Mouse (Mus musculus) adrenal gland, adult (tissue): ENCODE data around the gene Fam161b.

ENCODE experiments used
- DNase-seq, 2 experiments: peaks; one replicate each; pipeline ENCODE4 v3.0.0; 2022 to 2023; ENCODE audit warnings: low spot score in 1 of 2; ENCODE audit not compliant: inconsistent age in 2 of 2

The Fam161b gene

DNA sequence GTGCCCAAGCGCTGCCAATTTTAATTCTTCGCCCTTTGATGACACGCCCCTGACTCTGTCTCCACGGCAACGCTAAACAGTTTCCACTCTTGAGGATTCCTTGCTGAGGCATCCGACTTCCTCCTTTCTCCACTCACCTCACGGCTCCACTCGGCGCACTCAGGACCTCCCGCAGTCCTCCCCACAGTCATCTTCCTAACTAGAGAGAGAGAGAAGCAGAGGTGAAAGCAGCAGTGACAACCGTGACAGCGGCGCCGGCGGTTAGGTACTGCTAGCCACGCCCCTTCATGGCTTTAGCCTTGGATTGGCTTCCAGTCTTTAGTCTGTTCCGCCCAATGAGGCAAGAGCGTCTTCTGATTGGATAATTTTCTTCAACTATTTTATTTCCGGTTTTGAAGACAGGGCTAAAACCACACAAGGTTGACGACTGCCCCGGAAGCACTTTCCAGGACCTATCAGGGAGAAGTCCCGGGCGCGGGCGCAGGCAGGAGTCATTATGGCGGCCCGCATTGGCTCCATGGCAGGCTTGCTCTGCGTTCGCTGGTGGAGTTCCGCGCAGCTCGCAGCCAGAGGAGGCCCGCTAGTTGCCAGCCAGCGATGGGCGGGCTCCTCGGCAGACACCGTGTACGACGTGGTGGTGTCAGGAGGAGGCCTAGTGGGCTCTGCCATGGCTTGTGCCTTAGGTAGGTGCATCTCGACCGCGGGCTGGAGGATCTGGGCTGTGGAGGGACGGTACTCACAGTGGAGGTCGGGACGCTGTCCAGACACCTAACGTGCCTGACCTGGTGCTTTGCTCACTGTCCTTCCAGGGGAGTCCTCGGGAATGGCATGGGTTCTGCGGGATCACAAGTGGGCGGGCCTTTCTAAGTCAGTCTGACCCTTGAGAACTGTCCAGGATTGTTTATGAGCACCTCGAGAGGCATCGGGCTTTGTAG, at the start of gene Fam161b, which contains the start of gene Coq6:
Gene Fam161b, minus strand, starts transcription at position 279 of the 935 bp plus-strand sequence.
Gene Coq6, plus strand, starts transcription at position 103 of the 935 bp plus-strand sequence.
- peak; percentile 95 to 98 for DNase-seq

DNA sequence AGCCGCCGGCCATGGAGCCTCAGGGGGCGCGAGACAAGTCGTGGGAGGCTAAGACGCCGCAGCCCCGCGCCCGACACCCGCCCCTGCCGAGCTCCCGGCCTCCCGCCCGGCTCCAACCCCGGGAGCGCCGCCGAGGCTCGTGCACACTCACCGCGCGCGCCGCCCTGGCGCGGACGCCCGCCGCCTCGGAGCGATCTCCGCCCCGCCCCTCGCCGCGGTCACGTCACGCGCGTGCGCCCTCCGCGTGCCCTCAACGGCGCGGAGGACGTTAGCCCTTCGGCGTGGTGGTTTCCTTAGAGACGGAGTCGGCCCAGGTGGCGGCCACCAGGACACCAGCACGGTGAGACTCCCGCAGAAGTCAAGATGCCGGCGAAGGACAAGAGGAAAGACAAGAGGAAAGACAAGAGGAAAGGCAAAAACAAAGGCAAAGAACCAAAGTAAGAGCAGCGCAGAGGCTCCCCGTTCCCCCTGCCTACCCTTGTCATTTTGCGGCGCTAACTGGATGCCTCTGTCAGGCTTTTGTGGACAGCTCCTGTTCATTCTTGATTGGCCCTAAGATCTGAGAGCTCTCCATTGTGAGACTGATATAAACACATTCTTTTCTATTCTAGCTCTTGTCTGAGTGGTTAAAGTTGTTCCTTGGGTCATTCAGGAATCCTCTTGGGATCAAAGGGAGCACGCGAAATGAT, 47.3 kb upstream of the Fam161b start, which contains the start of the genes Entpd5 and Bbof1:
Gene Entpd5, minus strand, starts transcription at position 211 of the 689 bp plus-strand sequence.
Gene Bbof1, plus strand, starts transcription at position 253 of the 689 bp plus-strand sequence.
- peak; percentile 92 to 97 for DNase-seq

DNA sequence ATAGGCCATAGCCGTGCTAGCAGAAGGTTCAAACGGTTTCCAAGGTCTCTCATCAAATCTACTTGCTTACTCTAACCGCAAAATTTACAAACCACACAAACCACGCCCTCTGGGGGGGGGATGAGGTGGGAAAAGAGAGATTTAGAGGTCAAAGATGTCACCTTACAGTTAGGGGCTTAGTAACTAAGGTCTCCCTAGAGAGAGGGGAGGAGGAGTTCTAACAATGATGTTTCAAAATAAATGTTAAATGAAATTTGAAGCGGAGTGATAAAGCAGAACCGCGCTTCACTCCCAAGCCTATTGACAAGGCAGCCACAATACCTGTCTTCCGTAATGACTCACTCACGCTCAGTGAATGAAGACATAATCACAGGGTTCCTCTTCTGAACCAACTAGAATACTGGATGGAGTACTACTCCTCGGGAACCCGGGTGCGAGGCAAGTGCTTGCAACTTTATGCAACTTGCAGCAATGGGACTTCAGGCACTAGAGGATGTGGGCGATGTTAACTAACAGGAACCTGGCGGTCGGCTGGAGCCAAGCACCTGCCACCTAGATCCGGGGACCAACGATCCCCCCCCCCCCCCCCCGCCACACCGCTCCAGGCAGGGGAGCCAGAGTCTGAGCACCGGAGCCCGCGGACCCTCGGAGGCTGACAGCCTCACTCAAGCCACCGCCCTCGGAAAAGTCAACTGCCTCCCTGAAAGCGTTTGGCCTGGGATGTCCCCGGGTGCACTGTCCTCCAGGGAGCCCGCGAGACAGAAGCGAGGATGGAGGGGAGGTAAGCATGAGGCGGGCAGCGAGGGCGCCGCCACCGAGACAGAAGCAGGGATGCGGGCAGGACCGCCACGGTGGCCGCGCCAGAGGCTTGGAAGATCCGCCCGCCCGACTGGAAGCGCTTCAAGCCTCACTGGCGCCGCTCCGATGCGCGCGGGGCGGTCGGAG, 46.5 kb upstream of the Fam161b start:
- peak; percentile 41 to 73 for DNase-seq

DNA sequence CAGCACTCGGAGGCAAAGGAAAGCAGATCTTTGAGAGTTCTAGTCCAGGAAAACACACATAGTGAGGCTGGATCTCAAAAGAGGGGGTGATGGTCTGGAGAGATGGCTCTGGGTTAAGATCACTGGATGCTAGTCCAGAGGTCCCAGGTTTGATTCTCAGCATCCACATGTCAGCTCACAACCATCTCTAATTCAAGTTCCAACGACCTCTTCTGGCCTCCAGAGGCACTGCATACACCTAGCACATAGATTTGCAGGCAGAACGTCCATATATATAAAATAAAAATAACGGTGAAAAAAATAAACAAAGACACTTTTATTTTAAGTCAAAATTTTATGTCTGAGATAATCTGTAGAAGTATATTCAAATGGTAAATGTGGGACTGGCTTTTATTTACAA, 45.6 kb upstream of the Fam161b start:
- no peak for DNase-seq

DNA sequence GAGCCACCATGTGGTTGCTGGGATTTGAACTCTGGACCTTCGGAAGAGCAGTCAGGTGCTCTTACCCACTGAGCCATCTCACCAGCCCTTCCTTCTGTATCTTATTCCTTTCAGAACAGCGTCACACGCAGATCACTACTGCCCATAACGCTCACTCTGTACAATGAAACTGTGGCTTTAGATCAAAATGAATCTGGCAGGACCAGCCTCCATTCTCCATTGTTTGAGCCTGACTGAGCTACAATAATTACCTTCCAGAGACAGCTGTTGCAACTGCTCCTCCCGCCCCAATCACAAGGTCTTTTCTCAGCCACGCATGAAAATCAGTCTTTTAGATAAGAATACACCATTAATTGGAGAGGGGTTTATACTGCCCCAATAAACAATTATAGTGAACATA, 42.9 kb upstream of the Fam161b start:
- DNase-seq, result no peak

DNA sequence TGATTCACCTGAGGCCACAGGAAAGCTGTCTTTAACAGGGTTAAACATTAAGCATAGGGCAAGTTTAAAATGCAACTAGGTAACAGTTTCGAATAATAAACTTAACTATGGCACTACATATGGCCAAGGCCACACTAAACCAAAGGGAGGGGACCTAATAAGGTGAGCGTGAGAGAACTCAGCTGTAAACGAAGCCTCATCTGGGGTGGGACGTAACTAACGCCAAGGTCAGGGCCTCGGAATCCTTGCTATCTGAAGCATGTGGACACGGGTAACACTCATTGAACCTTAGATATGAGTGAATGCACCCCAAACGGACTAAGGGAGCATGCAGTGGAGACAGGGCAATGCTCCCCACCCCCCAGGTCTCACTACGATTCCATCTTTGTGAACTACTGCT, 41.3 kb upstream of the Fam161b start:
- DNase-seq, result no peak

DNA sequence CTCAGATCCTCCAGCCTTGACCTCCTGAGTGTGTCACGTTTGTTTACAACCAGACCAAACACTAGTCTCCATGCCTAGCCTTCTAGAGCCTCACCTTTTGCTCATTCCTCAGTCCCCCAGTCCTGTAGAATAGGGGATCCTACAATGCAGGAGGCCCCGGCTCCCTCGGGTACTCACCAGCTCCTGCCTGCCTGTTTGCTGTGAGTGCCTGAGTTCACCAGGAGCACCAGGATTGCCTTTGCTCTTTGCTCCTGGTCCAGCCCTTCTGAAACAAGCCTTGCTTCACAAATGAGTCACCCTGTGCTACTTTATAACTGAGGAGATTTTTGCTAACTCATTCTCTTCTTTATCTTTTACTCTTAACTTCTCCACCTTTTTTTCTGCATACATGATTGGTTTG, 39.0 kb upstream of the Fam161b start:
- DNase-seq, result peak; percentile 63 to 90

DNA sequence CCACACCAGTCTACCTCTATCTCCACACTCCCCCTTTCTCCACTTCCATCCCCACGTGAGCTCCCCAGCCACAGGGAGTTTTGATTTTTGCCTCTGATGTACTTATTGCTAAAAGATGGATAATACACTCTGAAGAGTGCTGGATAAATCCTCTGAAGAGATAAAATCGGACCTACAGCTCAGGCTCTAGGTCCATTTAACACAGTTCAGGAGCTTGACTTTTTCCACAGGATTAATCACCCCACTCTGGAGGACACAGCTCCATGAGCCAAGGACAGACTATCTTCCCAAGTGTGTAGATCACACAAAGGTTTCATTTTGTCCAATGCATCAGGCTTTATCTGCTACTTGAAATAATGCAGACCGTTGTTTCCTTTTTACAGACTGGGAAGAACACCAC, 38.4 kb upstream of the Fam161b start:
- peak; percentile 55 to 86 for DNase-seq

DNA sequence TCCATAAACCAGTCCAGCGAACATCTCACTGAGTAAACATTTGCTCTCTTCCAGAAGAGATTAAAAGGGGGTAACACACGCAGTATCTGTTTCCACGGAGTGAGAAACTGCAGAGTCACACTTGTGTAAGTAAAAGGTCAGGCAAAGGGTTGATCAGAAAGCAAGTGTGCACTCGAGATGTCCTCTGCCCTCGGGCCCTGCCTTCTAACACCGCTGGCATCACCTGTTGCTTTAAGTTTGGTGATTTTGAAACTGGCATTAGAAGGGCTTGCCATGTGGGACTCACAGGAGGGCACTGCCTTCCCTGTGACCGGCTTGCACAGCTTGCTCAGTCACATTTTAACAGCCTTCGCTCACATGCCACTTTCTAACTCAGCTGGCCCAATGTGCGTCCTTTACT, 38.0 kb upstream of the Fam161b start:
- peak in 1 of 2 experiments; percentile 28 for DNase-seq

DNA sequence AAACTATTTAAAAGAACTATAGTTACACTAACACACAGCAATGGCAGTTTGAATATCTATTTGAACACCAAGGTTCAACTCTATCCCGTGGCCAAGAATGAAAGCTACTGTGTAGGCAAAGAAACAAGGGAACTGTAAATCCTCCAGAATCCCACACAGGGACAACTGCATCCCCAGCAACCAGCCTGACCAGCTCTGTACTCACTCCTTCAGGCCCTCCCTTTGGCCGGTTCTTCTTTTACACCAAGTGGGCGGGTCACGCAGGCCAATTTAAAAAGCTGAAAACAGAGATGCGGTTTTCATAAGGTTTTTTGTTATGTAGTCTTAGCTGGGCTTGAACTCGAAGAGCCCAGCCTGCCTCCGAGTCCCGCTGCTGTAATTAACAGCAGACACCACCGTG, 37.5 kb upstream of the Fam161b start:
- peak in 1 of 2 experiments; percentile 12 for DNase-seq

DNA sequence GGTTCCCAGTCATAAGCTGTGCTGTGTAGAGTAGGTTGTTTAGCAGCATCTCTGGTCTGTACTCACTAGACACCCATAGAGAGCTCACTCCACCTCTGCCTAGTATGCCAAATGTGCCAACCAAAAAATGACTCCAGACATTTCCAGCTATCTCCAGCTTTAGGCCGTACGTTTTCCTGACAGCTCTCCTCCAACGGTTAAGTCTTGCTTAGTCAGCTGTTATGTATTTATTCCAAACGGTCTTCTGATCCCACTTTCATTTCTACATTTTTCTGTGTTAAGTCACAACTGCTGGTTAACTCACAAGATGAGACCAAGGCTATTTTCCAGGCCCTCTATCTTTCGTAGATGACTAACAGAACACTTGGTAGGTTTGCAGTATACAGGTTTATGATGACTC, 37.0 kb upstream of the Fam161b start:
- peak in 1 of 2 experiments; percentile 70 for DNase-seq

DNA sequence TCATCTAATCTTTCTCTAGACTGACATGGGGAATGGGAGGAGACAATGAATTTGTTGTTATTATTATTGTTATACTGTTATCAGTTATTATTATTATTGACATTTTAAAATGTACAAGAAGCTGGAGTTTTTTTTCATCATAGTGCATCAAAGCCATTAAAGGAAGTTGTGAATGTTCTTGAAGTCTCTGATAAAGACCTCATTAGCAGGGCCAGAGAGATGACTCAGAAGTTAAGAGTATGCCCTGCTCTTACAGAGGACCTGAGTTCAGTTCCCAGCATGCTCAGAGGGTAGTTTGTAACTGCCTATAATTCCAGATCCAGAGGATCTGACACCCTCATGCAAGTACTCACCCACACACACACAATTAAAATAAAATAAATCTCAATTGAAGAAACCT, 36.1 kb upstream of the Fam161b start:
- no peak for DNase-seq

DNA sequence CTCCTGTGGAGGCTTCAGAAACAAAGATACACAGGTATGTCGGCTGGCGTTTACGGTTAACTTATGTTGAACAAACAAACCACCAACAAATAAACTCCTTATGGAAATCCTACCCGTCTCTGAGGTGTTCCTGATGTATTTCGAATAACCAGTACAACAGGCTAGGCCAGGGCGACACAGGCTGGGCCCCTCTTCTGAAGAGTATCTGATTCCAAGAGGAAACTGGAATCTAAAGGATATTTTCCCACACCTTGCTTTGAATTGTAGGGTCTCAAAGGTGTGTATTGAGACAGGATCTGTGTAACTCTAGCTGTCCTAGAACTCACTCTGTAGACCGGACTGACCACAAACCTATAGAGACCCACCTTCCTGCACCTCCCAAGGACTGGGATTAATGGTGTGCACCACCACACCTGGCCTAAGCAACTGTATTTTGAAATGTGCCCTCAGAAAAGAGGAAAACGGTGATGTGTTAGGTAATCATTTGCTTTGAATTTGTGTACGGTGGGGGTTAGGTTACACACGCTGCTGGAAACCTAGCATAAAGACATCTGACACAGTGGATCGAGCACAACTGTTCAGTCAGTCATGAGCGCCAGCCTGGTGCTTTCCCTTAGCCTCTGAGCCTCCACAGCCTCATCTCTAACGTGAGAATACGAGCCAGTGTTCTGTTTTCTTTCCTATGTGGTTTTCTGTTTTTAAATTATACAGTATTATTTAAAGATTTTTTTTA, 35.5 kb upstream of the Fam161b start:
- no peak for DNase-seq

DNA sequence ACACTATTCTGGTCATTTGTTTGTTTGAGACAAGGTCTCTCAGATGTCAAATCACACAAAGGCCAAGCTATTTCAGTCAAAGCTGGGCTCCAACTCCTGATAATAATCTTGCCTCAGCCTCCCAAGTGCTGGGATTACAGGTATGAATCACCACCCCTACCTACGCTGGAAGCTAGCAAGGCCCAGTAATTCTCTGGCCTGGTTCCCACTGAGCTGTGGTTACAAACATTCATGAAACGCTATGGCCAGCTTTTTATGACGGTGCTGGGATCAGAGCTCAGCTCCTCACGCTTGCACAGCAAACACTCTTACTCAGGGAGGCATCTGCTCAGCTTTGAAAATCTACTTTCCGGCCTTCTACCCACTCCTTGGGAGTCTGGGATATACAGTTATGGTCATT, 32.2 kb upstream of the Fam161b start:
- DNase-seq, result no peak

DNA sequence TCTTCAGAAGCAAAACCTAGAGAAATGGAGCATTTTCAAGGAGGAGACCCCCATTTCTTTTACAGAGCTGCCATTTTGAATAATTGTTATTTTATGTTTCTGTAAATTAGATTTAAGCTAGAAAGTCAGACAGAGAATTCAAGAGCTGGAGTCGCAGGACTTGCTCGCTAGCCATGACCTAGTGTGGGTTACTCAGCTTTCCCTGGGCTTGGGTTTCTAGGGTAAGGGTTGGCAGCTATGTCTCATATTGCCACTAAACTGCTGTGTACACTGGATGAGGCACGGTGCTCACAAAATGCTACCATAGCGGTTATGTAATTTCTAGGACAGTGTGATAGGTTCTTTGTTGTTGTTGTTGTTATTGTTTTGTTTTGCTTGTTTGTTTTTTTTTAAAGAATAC, 31.0 kb upstream of the Fam161b start:
- no peak for DNase-seq

DNA sequence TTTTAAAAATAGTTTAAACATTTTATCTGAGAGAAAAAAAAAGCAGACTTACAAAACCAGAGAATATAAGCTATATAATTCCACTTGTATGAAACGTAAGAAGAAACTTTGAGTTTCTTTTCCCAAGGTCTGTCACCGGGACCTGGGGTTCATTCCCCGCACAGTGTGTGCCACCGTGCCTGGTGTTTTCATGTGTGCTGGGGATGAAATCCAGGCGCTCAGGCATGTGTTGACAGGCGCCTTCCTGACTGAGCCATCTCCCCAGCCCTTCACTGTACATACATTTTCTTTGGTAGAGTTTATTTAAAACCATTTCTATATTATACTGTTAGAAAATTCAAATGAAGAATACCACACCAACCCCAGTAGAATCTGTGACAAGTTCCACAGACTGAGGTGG, 28.7 kb upstream of the Fam161b start:
- DNase-seq, result no peak

DNA sequence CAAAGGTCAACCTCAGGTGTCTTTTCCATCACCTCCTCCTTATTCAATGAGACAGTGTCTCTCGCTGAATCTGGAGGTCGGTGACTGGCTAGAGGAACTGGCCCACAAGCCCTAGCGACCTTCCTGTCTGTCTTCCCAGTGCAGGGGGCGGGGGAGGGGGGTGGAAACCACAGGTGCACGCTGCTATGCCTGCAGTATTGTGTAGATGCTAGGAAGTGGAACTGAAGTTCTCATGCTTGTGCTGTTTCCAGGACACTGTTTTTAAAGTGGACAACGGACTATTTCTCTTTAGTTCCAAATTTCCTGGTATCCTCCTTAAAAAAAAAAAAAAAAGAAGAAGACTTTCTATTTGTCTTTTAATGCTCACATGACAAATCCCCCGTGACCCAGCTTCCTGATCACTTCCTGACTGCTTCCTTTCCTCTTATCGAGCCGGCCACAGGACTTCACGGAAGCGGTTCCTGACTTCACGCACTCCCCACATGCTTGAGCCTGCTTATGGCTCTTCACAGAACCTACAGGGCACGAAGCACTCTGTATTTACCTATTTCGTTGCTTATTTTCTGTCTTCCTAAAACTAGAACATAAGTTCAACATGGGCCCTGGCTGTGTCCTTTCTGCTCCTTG, 27.3 kb upstream of the Fam161b start:
- DNase-seq, result no peak

DNA sequence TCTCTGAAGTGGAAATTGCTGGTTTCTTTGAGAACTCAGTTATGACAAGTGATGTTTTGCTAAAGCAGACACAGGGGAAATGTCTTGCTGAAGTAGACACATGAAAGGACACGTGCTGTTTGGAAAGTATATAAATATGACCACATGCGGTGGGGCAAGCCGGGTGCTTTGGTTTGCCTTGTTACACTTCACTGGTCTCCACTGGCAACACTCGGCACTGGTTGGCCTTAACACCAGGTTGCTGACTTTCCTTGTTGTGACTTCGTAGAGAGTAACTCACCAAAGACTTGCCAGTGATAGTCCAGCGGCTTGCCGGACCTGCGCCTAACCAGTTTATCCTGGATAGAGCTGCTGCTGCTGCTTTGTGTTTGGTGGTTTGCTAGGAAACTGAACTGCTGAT, 26.5 kb upstream of the Fam161b start:
- DNase-seq, result no peak

DNA sequence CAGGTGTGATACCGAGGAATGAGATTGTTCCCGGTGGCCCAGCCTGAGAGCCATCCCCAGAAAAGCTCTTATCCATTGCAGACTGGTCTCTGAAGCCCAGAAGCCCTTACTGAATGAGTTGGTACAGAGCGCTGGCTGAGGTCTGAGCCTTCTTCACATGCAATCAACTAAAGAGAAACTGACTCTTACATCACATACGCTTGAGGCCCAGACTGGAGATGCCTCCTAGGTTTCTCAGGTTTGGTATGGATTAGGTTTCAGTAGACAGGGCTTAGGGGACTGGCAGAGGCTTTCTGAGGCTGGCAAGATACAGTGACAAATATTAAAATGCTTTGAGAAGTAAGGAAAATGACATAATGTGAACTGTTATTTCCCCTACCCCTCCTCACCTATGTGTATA, 23.8 kb upstream of the Fam161b start:
- DNase-seq, result no peak

DNA sequence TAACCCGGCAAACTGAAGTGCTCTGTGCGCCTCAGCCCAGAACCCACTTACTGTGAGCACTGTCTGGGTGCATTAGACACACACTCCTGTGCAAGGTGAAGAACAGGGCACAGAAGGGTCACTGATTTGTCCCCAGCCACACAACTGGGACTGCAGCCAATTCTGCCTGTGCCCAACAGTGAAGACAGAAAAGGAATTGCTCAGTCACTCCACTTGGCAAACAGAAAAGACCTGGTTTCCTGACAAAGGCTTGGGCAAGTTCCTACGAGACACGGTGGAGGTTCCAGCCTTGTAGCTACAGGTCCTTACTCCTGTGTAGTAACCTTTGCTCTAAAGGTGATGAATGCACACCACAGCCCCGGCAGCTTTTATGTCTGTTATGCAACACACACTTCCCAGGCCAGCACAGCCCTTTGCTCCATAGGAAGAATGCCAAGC, 23.0 kb upstream of the Fam161b start:
- peak in 1 of 2 experiments; percentile 60 for DNase-seq
